Mouse (Mus musculus) gastrocnemius, postnatal 25 days (tissue): ENCODE results near the gene Ifitm3. TPM values are rescaled to one million over a fixed set of nuclear protein-coding genes. Genes with fewer than 3 reads are reported as not detected.
"Not testable (repeated sequence)": the region's sequence is repeated elsewhere in the genome, so short reads cannot be mapped to it uniquely, and the experiment has no call there.

Experiments
- DNase-seq: peaks from one replicate; pipeline ENCODE4 v3.0.0; 2022
- total RNA-seq, 2 experiments: library from RNA; stranded (reverse); gene quantifications; 1 replicate in 1 of 2; 2 replicates in 1 of 2; pipeline ENCODE4 v1.2.3; 2021

Gene Ifitm3
- total RNA-seq, 2 experiments from 2014 or later, result 34.4 to 52.1 TPM

DNA sequence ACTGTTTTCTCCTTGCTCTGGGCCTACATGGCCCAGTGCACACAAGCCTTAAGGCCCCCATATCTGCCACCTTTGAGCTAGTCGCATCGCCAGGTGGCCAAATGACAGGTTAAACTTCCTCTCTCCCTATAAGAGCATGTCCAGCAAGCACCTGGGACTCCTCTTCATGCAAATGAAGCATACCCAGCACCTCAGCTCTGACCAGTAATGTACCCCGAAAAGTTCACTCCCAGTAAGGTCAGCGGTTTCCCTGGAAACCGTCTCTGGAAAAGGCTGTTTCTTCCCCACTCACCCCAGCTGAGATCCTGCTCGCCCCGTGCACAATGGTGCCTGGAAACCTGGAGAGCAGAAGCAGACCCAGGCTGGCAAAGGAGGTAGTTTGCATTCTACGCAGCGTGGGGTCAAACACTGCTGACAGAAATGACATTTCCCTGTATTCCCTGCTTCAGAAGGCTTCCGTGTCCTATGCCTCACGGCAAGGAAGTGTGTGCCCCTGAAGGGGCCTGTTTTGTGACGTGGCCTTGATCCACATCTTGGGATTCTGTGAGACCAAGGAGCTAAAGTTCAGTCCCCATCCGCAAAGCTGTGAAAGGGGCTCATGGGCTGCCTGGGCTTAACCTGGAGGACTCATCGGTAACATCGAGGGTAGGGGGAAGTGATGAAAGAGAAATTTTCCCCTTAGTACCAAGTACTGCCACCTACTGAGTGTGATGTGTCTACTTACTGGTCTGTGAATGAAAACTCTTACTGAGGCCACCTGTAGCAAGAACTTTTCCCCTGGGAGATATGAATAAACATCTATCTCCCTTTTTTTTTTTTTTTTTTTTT is 9.5 kb downstream of the Ifitm3 start:
- no peak for DNase-seq

DNA sequence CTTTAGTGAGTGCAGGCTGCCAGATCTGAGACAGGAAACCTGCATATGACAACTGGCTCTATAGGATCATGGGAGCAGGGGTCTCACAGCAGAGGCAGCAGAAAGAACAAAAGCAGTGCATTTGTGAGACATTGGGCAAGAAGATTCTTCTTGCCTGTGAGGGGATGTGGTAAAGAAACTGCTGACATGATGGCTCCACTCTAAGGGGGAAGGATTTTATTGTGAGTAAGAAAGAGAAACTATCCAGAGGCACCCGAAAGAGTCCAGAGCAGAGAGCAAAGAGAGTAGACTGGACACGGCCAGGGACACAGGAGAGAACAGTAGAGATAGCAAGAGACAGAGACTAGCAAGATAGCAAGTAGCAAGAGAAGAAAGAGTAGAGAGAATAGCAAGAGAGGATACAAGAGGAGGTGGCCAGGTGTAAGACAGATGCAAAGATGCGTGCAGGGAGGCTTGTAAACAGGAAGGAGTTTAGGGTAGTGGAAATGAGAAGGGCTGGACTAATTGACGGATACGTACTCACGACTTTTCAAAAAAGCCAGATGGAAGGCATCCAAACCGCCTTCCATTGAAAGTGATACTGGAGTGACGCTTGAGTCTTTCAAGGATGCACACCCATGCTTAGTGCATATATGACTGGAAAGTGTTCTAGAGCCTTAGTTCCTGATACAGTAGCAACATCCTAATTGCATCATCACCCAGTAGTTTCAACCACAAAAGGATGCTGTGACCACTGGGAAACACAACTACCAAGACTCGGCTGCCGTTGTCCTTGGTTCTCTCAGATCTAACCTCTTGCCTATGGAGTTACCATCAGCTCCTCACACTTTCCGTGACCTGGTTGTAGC is 11.5 kb downstream of the Ifitm3 start:
- no peak for DNase-seq

DNA sequence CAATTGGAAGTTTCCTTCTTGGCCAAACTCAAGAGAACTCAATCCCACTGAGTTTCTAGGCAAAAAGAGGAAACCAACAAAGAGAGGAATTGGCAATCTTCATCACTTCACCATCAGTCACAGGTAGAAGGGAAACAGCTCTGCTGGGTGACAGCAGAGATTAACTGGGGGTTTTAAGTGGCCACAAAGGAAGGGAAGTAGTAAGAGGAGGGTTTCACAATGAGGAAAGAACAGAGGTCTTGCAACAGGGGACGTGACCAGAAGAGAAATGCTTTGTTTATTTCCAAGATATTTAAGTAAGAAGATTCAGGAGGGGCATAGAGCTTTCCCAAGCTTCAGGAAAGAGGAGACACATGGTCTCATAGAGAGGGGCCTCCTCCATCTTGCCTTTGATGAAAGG is 12.8 kb downstream of the Ifitm3 start:
- DNase-seq, result no peak

DNA sequence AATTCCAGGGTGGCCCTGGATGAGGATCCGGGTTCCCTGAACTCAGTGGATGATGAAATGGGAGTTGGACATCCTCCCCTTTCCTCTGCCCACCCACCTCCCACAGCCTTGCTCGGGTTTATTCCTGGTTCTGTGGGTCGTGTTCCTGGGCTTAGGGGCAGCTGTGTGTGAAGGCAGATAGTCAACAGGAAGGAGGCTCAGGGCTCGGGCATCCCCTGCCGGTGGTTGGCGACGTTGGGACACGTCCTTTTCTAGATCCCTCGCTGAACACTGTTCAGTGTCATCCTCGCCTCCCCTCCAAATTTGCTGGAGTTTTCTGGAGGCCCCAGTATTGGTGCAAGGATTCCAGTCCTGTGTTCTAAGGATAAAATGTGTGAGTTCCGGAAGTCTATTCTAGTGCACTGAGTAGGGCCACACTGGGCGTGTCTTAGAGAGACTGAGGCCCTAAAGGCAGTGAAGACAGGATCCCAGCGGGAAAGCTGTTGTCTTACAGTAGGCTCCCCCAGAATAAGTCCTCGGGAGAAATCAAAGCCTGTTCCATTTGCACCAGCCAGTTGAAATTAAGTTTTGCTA is 19.4 kb downstream of the Ifitm3 start:
- no peak for DNase-seq

DNA sequence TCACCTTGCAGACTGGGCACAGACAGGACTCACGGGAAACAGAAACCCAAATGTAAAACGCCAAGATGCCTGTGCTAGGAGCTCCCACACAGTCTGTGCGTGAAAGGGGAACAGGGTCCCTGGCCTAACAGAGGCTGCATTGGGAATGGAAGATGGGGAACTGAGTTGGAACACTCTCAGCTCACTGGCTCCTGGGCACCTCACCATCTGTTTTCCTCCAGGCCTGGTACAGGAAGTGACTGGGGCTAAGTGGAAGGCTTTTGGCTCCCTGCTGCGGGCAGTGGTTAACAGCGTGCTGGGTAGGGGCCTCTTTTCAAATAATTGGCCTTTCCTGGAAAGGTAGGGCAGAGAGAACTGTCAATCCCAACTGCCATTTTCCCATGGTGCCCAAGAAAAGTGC is 19.9 kb downstream of the Ifitm3 start:
- no peak for DNase-seq

DNA sequence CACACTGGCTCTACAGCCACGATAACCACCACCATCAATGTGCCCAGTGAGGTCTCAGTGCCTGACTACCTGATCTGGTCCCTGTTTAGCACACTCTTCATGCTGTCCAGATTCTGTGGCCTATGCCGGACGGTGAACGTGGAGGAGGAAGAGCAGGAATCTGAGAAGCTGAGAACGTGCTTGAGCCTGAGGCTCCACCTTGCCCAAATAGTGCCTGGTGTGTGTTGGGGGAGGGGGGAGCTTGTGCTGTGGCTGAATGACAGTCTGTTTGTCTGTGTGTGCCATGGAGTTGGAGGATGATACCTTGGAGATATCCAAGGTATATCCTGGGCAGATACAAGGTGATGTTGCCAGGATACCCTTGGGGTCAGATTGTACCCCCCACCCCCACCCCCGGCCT is 20.4 kb downstream of the Ifitm3 start:
- no peak for DNase-seq

DNA sequence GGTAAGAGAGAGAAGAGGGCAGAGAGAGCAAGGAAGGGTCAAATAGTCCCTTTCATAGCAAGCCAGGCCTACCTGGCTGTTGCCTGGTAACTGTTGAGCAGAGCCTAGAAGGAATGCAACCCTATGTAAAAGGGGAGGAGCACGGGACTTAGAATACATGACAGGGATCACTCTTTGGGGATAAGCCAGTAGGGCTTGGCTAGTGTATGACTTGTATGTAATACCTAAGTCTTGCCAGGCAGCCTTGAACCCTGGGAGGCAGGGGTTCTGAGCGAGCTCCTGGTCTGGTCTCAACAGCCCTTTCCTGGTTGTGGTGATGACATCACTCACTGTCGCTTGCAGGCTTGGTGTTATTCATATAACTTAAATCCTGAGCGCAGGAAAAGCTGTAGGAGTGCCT is 21.5 kb downstream of the Ifitm3 start:
- DNase-seq, result no peak

DNA sequence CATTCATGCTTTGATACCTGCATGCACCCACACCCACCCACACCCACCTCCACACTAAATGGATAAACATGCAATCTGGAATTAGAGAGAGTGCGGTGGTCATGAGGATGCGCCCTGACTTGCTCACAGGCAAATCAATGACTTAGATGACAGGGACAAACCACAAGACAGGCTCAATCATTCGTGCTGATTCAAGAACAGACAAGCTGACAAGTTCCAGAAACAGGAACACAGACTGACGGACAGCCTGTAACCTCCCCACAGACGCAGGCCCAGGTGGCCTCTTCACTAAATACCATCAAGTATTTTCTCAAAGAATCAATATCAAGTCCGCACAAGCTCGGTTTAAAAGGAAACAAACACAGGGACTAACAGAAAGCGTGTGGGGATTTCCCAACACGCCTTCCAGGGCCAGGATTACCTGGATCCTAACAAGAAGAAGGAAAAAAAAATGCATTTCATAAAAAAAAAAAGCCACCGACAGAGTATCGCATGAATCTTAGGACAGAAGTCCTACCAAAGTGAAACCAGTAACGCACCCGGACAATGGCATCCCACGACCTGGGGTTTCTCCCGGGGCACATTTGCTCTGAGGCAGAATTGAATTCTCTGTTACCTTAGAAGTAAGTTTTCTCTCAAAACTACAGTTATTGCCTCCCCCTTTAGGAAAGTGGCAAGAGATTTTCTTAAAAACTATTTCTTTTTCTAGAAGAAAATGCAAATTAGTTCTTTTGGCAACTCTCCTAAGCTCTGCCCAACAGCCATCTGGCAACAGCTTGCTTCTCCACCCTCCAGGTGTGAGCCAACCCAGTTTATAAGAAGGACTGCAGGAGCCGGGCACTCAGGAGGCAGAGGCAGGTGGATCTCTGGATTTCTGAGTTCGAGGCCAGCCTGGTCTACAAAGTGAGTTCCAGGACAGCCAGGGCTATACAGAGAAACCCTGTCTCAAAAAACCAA is 23.1 kb downstream of the Ifitm3 start:
- no peak for DNase-seq

DNA sequence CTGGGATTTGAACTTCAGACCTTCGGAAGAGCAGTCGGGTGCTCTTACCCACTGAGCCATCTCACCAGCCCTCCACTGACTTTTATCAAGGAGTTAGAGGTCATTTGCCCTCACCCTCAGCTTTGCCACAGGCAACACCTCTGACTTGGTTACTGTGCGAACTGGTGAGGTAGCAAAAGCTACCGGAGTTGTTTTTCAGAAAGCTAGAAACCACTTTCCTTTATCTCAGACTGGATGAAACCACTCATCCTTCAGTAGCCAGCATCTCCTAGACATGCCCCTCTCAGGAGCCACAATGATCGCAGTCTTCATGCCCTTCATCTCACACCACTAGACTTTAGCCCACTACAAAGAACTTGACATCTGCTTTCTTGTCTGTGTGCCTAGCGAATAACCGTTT is 27.6 kb downstream of the Ifitm3 start:
- DNase-seq, result no peak

DNA sequence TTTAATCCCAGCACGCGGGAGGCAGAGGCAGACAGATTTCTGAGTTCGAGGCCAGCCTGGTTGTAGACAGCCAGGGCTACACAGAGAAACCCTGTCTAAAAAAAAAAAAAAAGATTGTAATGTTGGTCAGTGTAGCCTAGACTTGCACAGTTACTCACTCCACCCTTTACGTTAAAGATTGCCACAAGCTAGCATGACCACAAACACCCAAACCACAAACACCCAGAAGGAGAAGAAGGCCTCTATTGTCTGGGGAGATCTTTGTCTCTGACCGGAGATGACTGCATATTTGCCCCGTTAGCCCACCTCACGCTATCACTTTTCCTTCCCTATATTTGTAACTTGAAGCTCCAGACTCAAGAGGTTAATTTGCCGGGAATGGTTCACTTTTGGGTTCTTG is 28.9 kb downstream of the Ifitm3 start:
- DNase-seq, result no peak

DNA sequence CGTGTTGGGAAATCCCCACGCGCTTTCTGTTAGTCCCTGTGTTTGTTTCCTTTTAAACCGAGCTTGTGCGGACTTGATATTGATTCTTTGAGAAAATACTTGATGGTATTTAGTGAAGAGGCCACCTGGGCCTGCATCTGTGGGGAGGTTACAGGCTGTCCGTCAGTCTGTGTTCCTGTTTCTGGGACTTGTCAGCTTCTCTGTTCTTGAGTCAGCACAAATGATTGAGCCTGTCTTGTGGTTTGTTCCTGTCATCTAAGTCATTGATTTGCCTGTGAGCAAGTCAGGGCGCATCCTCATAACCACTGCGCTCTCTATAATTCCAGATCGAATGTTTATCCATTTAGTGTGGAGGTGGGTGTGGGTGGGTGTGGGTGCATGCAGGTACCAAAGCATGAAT is 33.9 kb downstream of the Ifitm3 start:
- not testable (repeated sequence) for DNase-seq

DNA sequence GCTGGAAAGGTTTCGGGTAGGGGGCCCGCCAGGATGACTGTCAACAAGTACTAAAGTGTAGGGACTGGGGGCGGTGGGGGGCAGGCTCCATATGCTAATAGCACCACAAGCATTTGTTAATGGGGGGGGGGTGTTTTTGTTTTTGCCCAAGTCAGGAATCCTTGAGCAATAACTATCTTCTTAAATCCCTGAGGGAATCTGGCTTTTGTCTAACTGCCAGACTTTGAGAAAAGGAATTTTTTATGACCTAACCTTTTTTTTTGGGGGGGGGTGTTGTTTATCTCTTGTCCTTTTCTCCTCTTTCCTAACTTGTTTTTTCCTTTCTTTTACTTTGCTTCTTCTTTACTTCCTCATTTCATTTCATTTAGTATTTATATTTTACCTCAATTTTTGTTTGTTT is 35.1 kb downstream of the Ifitm3 start:
- no peak for DNase-seq

DNA sequence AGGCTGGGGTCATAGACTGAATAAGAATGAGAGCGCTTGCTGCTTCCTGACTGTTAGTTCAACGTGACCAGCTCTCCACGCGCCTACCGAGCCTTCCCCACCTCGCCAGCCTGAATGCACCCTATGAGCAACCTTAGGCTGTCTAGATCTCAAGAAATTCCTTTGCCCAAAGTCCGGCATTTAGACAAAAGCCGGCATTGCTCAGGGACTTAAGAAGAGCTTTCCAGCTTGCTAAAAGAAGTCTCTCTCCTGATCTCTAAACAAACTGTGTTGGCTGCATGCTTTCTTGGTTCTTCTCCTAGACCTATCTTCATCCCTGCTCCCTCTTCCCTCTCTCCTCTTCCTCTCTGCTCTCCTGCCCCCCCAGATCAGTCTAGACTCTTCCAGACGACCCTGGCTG is 35.6 kb downstream of the Ifitm3 start:
- DNase-seq, result no peak

DNA sequence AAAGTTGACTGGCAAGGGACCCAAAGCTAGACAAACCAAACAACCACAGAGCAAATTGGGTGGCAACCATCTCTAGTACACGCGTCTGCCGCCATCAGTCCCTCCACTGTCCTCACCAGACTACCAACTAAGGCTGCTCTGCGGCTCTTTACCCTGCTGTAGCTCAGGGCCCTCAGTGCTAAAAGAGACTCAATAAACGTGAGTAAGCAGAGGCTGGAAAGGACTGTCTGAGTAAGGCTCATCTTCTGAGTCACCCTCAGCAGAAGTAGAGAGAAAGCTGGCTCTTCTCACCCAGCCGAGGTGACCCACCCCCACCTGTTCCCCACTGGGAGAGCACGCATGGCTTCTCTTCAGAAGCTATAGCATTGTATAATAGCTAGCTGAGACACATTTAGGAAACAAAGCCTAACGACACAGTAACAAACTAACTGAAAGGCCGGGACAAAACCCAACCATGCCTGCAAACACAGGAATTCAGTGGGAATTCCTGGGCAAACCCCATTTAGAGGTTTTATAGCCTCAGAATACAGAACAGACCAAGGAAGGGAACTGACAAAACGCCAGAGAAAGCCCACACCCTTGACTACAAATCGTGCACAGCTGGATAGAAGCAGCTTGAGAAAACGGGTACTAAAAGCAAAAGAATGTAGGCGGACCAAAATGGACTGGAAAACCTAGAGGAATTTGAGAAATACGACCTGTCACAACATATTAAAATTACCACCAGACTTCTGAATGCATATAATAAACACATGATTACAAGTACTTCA is 37.0 kb downstream of the Ifitm3 start:
- DNase-seq, result no peak

DNA sequence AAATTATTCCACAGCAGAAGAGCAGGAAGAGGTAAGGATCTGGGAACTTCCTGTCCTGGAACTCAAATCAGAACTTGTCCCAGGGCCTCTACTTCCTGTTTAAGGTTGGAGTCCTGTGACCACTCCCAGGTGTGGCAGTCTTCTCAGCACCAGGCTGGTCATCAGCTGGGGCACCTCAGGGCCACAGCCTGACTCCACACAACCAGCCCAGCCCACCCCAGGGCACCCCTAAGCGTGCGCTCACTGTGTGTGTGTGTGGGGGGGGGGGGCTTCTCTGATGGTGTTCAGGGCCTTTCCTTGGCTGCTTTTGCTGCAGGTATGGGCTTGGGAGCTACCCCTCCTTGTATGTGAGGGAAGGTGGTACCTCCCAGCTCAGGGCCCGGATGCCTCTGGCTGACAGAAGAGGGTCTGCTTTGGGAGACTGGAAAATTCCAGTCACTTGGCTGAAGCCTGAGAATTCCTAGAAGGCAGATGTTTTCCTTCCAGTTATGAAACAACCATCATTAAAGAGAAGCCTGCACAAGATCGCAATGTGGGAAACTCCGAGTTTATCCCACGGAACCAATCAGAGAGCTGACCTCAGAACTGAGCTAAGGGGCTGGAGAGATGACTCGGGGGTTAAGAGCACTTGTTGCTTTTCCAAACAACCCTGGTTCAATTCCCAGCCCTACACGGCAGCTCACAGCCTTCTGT is 38.9 kb downstream of the Ifitm3 start:
- no peak for DNase-seq

DNA sequence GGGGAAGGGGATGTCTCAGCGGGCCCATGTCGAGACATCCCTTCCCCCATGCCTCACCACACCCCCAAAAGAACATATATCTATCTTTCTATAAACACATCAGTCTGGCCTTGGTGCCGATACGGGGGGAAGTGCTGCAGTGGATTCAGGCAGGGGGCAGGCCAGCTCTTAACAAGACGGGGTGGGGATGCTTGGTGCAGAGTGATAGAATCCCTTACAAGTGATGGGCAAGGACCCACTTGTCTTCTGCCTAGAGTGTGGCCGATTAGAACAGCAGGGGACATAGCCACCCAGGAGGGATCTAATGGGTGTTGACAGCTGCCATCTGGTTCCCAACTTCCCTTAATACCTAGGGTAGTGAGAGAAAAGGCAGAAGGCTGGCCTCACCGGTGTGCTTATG is 39.6 kb downstream of the Ifitm3 start:
- no peak for DNase-seq

DNA sequence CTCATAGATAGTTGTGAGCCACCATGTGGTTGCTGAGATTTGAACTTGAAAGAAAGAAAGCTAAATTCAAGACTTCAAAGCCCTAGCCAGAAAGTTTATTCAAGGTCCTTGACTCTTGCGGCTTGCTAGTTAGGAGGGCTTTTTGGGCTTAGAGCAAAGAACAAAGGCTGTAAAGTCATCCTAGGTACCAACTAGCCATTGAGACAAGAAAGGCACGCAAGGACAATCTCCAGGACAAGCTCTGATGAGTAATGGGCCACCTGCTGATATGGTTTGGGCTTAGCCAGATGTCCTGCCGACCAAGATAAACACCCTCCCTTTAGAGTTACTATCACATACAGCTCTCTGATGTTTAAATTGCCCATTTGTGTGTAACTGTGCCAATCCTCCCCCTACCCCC is 41.9 kb downstream of the Ifitm3 start:
- not testable (repeated sequence) for DNase-seq

DNA sequence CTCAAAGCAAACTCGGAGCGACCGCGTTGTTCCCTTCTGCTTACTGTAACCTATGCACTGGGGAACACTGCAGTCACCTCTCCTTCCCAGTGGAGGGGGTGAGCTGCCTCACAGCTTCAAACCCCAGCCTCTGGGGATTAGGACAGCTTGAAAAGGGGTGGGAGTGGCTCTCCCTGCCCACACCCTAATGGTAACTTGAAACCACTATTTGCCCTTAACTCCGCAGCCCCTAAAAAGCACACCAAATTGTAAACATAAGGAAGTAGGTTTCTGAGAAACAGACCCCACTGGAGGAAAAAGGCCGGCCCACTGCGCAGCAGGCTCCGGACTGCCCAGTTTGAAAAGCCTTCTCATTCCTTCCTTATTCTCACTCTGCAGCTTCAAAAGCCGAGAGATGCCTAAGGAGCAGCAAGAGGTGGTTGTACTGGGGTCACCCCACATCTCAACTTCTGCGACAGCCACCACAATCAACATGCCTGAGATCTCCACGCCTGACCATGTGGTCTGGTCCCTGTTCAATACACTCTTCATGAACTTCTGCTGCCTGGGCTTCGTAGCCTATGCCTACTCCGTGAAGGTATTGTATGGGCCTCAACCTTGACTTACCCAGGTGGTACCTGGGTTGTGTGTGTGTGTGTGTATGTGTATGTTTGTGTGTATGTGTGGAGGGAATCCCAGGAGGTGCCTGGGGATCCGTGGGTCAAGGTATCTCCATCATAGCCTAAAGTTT is 42.5 kb downstream of the Ifitm3 start:
- DNase-seq, result no peak

DNA sequence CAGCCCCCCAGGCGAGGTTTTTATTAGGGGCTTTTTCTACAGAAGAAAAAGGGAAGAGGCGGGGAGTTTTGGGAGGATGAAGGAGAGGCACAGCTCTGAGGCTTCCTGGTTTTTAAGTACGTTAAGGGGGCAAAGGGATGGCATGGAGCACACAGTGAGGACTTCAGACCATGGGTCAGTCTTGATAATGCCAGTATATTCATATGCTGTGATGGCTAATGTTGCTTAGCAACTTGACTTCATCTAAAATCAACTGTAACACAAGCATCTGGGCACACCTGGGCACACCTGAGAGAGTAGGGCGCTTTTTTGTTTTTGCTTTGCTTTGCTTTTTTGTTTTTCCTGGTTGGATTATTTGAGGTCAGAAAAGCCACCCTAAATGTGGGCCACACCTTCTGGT is 43.6 kb downstream of the Ifitm3 start, which contains the start of gene Ifitm1:
Gene Ifitm1, plus strand, starts transcription at position 301 of the 400 bp plus-strand sequence.
- DNase-seq, result no peak

DNA sequence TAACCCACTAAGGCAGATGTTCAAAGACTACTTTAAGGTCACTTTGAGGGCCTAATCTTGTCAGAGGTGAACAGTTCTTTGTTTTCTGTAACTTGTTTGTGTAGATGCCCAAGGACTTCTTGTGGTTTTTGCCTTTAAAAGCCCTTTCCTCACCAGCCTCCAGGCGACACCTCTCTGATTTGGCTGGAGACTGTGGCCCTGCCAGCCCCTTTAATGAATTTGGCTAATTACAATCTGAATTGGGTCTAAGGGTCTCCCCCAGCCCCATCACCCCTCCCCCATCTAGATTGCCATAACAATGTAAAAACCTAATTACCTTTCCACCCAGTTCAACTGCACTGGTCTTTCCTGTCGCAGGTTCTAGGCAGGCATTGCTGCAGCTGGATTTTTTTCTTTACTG is 47.8 kb downstream of the Ifitm3 start:
- DNase-seq, result no peak
